Mouse (Mus musculus) neural tube, embryonic 15.5 days (tissue): Measurements from ENCODE around the gene Calhm2. TPM values are rescaled to one million over a fixed set of nuclear protein-coding genes. Genes with fewer than 3 reads are reported as not detected.

ENCODE experiments used
- ATAC-seq: fragments of 200-750 bp; cut with Nextera tagmentation; 2 replicates; pipeline ENCODE4 v1.8.0; 2017; ENCODE audit warnings: mild to moderate bottlenecking, moderate TSS enrichment, moderate library complexity; ENCODE audit not compliant: low FRiP score
- H3K27ac ChIP-seq: fragments of 300-500 bp; sonication (generic); replicated peaks from 2 replicates; pipeline ENCODE4 v1.5.1; 2015; ENCODE audit warnings: mild to moderate bottlenecking, inconsistent platforms
- H3K27me3 ChIP-seq: fragments of 300-500 bp; sonication (generic); replicated peaks from 2 replicates; pipeline ENCODE4 v1.6.1; 2015; ENCODE audit warnings: inconsistent platforms
- H3K36me3 ChIP-seq: fragments of 300-500 bp; sonication (generic); 2 replicates; pipeline ENCODE4 v1.6.1; 2015; ENCODE audit warnings: inconsistent platforms
- H3K4me1 ChIP-seq: fragments of 300-500 bp; sonication (generic); 2 replicates; pipeline ENCODE4 v1.6.1; 2015; ENCODE audit warnings: inconsistent platforms
- H3K4me2 ChIP-seq: fragments of 300-500 bp; sonication (generic); 2 replicates; pipeline ENCODE4 v1.6.1; 2015; ENCODE audit warnings: inconsistent platforms, mild to moderate bottlenecking, moderate library complexity
- H3K4me3 ChIP-seq: fragments of 300-500 bp; sonication (generic); replicated peaks from 2 replicates; pipeline ENCODE4 v1.5.1; 2015; ENCODE audit warnings: mild to moderate bottlenecking, inconsistent platforms
- H3K9ac ChIP-seq: fragments of 300-500 bp; sonication (generic); replicated peaks from 2 replicates; pipeline ENCODE4 v1.6.1; 2015; ENCODE audit warnings: mild to moderate bottlenecking, inconsistent platforms
- H3K9me3 ChIP-seq: fragments of 300-500 bp; sonication (generic); replicated peaks from 2 replicates; pipeline ENCODE4 v1.6.1; 2016; ENCODE audit warnings: inconsistent platforms
- WGBS: fragments of 180-500 bp; shearing (Covaris S2); methylation state at CpG from one replicate; pipeline ENCODE4 v1.1.7; 2015; ENCODE audit warnings: mixed read lengths; 5-methylcytosine and 5-hydroxymethylcytosine counted together
- polyA plus RNA-seq: library from polyadenylated mRNA; unstranded; fragments of >200 nt; fragmentation: Nextera tagmentation; extraction: Ambion mirVana; gene quantifications from 2 replicates; pipeline ENCODE4 v1.2.1, GENCODE M21; 2015

Gene Calhm2
- 1.3 and 3.0 TPM in 2 replicates for polyA plus RNA-seq

DNA sequence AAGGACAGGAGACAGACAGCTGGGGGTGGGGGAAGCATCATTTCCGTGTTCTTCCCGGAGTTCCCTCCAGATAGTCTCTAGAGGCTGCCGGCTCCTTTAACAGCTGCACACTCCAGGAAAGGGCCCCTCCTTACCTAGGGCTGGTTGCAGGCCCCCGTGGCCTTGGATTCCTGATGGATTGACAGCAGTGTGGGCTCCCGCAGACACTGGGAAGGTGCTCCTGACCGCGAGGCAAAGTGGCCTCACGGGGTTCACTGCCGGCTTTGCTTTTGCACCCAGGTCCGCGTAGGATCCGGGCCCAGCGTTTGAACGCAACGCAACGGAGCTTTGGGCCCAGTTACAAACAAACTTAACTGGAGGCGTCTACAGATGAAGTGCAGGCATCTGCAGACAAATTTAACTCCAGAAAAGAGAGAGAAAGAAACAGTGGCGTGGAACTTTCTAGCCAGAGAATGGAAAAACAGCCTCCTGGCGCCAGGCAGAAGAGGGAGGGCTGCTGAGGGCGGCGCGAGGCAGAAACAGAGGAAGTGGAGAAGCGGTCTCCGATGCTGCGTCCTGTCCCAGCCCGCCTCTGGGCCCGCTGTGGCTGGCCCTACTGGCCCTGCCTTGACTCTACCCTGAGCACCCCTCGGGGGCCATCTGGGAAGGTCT lies at the start of gene Calhm2:
TSS of gene Calhm2 (minus strand) at position 524 of the 651 bp plus-strand sequence.
- H3K9me3 ChIP-seq, result no peaks in the 10 kb centered on the region
- peaks cover 14% of the 10 kb centered on the region for H3K4me1 ChIP-seq
- 18% methylated on average over 28 of the region's 28 CpGs for WGBS
- 0 out of 2 replicates have a peak, but pooled peaks cover 2% of the 10 kb centered on the region for H3K36me3 ChIP-seq
- H3K27me3 ChIP-seq, result 0 out of 2 replicates have a peak, but pooled peaks cover 3% of the 10 kb centered on the region
- peak within 1 kb of the TSS; percentile 54 for H3K4me2 ChIP-seq
- H3K9ac ChIP-seq, result peak within 1 kb of the TSS; percentile 36
- ATAC-seq, result 0 out of 2 replicates have a peak, but pooled peaks have one; percentile 45
- peak within 1 kb of the TSS; percentile 65 for H3K27ac ChIP-seq
- H3K4me3 ChIP-seq, result peak within 1 kb of the TSS; percentile 28

DNA sequence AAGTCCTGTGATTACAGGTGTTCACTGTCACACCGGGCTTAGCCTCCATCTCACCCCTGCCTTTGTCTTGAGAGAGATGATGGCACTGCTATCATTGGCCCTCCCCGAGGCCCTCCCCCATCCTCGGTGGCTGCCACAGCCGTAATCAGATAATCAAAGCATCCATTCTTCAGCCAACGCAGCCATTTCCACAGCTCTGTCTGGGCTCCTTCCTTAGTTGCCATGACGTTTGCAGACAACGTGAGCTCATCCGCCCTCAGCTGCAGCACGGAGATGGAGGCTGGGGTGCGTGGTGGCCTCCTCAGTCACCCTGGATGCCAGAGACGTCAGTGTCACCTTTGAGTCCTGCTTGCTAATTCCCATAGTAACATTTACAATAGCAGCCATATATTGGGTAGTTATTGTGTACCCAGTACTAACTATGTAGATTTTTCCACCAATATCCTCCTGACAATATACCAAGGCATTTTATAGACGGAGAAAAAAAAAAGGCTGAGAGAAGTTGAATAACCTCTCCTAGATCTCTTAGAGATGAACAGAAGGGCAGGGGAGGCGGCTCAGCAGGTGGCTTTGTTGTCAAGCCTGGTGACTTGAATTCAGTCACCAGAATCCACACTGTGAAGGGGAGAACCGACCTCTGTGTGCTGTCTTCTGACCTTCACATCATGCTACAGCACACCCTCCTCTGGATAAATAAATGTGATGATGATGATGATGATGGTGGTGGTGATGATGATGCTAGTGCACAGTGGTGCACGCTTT lies 48.6 kb upstream of the Calhm2 start:
- H3K27ac ChIP-seq, result no peak overlapping the region
- H3K9ac ChIP-seq, result no peak overlapping the region
- peaks cover 13% of the 10 kb centered on the region for H3K4me1 ChIP-seq
- H3K36me3 ChIP-seq, result no peaks in the 10 kb centered on the region
- WGBS, result 34% methylated on average over 15 of the region's 15 CpGs
- no peak overlapping the region for H3K4me3 ChIP-seq
- no peaks in the 10 kb centered on the region for H3K27me3 ChIP-seq
- ATAC-seq, result no peak
- H3K9me3 ChIP-seq, result no peaks in the 10 kb centered on the region
- H3K4me2 ChIP-seq, result no peak overlapping the region

DNA sequence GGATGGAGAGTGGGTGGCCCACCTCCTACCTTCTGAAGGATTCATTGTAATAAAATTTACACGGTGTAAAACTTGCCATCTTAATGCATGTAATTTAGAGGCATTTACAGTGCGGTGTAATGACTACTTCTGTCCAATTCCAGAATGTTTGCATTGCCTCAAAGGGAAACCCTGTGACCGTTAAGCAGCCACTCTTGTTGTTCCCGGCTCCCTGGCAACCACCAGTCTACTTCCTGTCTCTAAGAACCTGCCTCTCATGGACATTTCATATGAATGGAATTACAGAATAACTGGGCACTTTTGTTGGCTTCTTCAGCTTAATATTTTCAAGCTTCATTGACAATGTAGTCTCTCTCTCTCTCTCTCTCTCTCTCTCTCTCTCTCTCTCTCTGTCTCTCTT lies 46.6 kb upstream of the Calhm2 start:
- no peaks in the 10 kb centered on the region for H3K36me3 ChIP-seq
- no peak for ATAC-seq
- no peak overlapping the region for H3K4me3 ChIP-seq
- no peak overlapping the region for H3K27ac ChIP-seq
- peaks cover 25% of the 10 kb centered on the region for H3K4me1 ChIP-seq
- 0 out of 2 replicates have a peak, but pooled peaks cover 8% of the 10 kb centered on the region for H3K27me3 ChIP-seq
- no peak overlapping the region for H3K9ac ChIP-seq
- WGBS, result 42% methylated on average over 4 of the region's 4 CpGs
- no peak overlapping the region for H3K4me2 ChIP-seq
- no peaks in the 10 kb centered on the region for H3K9me3 ChIP-seq

DNA sequence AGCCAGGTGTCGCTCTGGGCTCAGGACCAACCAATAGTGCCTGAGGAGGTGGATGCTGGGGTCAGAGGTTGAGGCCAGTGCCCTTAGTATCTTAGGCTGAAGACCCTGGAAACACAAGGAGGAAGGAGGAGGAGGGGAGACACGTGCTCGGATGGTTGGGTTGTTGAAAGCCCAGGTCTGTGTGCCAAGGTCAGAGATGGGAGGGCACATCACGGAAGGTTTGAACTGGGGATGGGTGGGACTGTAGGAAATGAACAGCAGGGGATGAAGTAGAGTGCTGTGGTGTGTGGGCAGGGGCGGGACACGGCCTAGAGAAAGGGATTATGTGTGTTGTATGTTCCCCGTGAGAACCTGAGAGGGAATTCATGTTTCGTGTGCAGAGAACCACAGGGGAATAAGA lies 46.1 kb upstream of the Calhm2 start:
- no peaks in the 10 kb centered on the region for H3K9me3 ChIP-seq
- no peak overlapping the region for H3K4me2 ChIP-seq
- H3K4me1 ChIP-seq, result peaks cover 30% of the 10 kb centered on the region
- H3K27me3 ChIP-seq, result 0 out of 2 replicates have a peak, but pooled peaks cover 8% of the 10 kb centered on the region
- no peak overlapping the region for H3K27ac ChIP-seq
- H3K36me3 ChIP-seq, result no peaks in the 10 kb centered on the region
- 73% methylated on average over 8 of the region's 8 CpGs for WGBS
- no peak for ATAC-seq
- no peak overlapping the region for H3K9ac ChIP-seq
- no peak overlapping the region for H3K4me3 ChIP-seq

DNA sequence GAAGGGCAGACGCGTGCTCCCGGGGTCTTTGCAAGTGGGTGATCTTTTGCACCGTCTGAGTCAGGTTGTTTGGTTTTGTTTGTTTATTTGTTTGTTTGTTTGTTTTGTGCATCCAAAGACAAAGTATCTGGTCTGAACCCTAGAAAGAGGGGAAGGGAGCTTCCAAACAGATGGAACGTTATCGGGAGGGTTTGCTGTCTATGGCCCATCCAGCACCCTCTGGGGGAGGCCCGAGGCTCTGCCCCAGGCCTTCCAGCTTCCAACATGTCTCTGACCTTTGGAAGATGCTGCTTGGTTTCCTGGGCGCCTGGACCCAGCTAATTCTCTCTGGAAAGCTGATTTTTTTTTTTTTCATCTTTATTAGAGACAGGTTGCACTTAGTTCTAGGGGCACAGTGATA lies 41.9 kb upstream of the Calhm2 start:
- Histone ChIP-seq H3K4me1 (peaks cover 30% of the 10 kb centered on the region), H3K27me3 (peaks cover 13% of the 10 kb centered on the region; the same call in 1 of the 2 replicates), H3K27ac (no peak overlapping the region), H3K9me3 (no peaks in the 10 kb centered on the region), H3K9ac (peak overlapping the region; percentile 79), H3K4me2 (peak overlapping the region; percentile 96), H3K36me3 (no peaks in the 10 kb centered on the region), H3K4me3 (peak overlapping the region; percentile 80)
- WGBS, result 12% methylated on average over 8 of the region's 8 CpGs
- ATAC-seq, result no peak

DNA sequence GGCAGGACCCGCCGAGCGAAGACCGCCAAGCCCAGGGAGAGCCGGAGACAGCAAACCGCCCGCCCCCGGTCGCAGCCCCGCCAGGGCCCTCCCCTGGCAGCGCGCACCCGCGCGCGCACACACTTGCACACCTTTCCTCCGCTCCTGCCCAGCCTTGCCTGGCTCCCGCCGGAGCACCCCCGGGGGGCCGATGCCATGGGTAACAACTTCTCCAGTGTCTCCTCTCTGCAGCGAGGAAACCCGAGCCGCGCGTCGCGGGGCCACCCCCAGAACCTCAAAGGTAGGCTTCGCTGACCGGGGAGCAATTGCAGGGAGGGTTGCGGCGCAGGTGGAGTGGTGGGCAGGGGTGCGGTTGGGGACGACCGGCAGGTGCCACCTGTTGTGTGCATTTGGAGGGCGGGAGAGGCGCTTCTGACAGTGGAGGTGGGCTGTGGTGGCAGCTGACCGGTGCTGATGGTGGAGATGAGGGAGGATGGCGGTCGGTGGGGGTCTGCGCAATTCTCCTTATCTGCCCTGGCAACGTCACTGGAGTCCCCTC lies 41.2 kb upstream of the Calhm2 start:
- peak; percentile 61 for ATAC-seq
- Histone ChIP-seq H3K9me3 (no peaks in the 10 kb centered on the region), H3K36me3 (no peaks in the 10 kb centered on the region), H3K27me3 (peaks cover 13% of the 10 kb centered on the region; the same call in 1 of the 2 replicates), H3K4me2 (peak overlapping the region; percentile 96), H3K9ac (peak overlapping the region; percentile 79), H3K4me3 (peak overlapping the region; percentile 80), H3K4me1 (peaks cover 26% of the 10 kb centered on the region), H3K27ac (peak overlapping the region; percentile 84)
- under 1% methylated on average over 25 of the region's 42 CpGs for WGBS

DNA sequence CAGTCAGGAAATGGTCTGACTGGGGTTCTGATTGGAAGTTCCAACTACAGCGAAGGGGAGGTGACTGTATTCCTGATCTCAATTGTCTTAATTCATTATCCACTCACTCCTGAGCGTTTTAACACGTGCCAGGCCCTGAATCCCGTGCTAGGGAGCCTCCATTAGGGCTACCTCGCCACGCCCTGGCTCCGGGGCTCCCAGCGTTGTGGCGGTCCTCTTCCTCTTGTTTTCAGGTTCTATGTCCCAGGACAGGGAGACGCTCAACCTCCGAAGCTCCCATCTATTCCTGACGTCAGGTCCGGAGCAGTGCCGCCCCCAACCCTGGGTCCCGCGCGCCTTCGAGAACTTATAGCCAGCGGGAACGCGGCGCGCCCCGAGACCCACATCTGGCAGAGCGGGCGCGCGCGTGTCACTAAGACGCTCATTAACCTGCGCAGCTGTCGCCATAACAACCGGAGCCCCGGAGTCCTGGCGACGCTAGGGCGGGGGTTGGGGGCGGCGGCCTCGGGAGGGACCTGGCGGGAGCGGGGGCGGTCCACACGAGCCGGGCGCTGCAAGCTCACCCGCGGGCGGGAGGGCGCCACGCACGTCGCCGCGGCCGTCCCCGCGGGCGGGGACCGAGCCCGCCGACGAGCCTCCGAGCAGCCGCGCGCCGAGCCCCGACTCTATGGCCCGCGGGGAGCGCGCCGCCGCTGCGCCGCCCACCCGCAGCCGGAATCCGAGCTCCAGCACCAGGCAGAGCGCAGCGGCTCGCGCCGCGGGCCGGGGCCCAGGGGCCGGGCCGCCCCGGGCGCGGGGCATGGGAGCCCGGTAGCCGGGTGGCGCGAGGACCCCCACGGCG lies 40.6 kb upstream of the Calhm2 start, which contains the start of gene Neurl1a:
TSS of gene Neurl1a (plus strand) at position 390 of the 841 bp plus-strand sequence.
- Histone ChIP-seq H3K4me1 (peaks cover 24% of the 10 kb centered on the region), H3K4me3 (peak within 1 kb of the TSS; percentile 80), H3K4me2 (peak within 1 kb of the TSS; percentile 96), H3K36me3 (no peaks in the 10 kb centered on the region), H3K27ac (peak within 1 kb of the TSS; percentile 84), H3K9ac (peak within 1 kb of the TSS; percentile 79), H3K27me3 (peaks cover 13% of the 10 kb centered on the region; the same call in 1 of the 2 replicates), H3K9me3 (no peaks in the 10 kb centered on the region)
- peak; percentile 73 for ATAC-seq
- WGBS, result under 1% methylated on average over 77 of the region's 98 CpGs

DNA sequence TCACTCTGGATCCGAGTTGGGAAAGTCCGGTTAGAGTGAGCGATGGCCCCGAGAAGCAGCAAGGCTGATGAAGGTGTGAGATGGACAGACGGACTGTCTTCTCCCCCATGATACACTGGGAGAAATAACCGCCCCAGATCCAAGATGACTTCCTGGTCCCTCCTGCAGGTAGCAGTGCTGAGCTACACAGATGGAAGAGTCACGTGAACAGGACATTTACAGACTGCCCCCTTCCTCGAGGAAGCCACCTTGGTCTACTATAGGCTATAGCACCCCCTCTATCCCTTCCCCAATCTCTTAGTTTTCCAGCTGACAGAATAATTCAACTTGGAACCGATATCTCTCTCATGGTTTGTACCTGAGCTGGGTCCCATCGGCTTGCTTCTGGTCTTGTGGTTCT lies 39.9 kb upstream of the Calhm2 start:
- Histone ChIP-seq H3K4me3 (peak overlapping the region; percentile 80), H3K9ac (no peak overlapping the region), H3K27ac (peak overlapping the region; percentile 84; the same call in 1 of the 2 replicates), H3K4me2 (peak overlapping the region; percentile 96), H3K9me3 (no peaks in the 10 kb centered on the region), H3K4me1 (peaks cover 24% of the 10 kb centered on the region), H3K36me3 (no peaks in the 10 kb centered on the region), H3K27me3 (peaks cover 13% of the 10 kb centered on the region; the same call in 1 of the 2 replicates)
- 0 out of 2 replicates have a peak, but pooled peaks have one; percentile 45 for ATAC-seq
- 20% methylated on average over 10 of the region's 10 CpGs for WGBS

DNA sequence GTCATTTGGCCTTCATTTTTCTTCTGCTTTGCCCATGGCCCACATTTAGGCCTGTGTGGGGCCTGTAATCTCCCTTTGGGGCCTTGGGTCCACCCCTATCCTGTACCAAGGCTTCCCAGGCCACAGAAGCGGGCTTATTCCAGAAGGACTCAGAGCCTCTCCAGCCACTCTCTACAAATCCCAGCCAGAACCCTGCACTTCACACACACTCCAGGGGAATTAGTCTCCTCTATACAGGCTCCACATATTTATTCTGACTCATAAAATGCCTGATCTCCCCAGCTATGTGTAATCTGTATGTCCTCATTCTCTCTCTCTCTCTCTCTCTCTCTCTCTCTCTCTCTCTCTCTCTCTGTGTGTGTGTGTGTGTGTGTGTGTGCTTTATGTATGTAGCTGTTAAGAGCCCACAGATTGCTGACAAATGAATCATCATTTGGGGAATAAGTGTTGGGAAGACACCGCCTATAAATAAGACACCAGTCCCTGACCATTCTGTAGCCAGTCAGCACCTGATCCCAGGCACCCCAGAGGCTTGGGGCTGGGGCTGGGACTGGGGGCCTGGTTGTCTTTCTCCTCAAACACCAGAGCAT lies 38.9 kb upstream of the Calhm2 start:
- ATAC-seq, result no peak
- Histone ChIP-seq H3K36me3 (no peaks in the 10 kb centered on the region), H3K4me3 (no peak overlapping the region), H3K9me3 (no peaks in the 10 kb centered on the region), H3K9ac (no peak overlapping the region), H3K4me1 (peaks cover 24% of the 10 kb centered on the region), H3K27me3 (peaks cover 13% of the 10 kb centered on the region; the same call in 1 of the 2 replicates), H3K27ac (no peak overlapping the region), H3K4me2 (no peak overlapping the region)
- 47% methylated on average over 2 of the region's 2 CpGs for WGBS

DNA sequence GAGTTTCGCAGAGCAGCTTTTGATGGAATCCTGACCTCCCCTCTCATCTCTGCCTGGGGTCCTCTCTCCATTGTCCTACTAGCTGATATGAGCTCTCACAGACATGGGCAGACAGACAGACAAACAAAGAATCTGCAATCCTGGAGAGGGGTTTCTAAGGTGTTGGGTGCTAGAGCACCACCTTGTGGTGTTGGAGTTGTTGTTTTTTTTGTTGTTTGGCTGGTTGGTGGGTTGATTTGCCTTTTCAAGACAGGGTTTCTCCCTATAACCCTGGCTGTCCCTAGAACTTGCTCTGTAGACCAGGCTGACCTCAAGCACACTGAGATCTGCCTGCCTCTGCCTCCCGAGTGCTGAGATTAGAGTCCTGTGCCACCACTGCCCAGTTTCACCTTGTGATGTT lies 37.4 kb upstream of the Calhm2 start:
- Histone ChIP-seq H3K27ac (no peak overlapping the region), H3K9ac (no peak overlapping the region), H3K27me3 (peaks cover 7% of the 10 kb centered on the region; the same call in 1 of the 2 replicates), H3K9me3 (no peaks in the 10 kb centered on the region), H3K4me2 (no peak overlapping the region), H3K4me3 (no peak overlapping the region), H3K36me3 (no peaks in the 10 kb centered on the region), H3K4me1 (peaks cover 19% of the 10 kb centered on the region)
- no peak for ATAC-seq
- WGBS, result 69% methylated on average over 2 of the region's 2 CpGs
